Mouse (Mus musculus) right cerebral cortex, adult 2 months (tissue): ENCODE data around the gene Nelfb.
A peak's percentile ranks its signal among the peaks of the same experiment; 100 is the strongest.

Experiments
- DNase-seq, 2 experiments: peaks; one replicate each; pipeline ENCODE4 v3.0.0; 2021 to 2022; ENCODE audit warnings: low spot score in 2 of 2

Nelfb gene

DNA sequence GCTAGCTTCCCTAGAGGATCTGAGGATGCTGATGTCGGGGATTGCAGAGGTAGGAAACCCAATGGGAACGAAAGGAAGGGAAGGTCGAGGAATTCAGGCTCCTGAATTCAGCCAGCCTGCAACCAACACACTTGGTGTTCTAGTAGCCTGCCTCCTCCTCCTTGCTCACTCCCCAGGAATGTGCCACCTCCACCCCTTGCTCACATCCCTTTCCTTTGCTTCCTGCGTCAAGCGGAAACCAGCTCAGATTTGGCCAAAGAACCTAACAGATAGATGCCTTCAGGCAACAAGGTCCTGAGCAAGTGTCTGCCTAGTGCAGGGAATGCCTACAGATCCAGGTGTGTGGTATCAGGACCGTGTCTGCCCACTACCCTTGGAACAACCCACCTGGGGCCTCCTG, 34.7 kb downstream of the Nelfb start:
- DNase-seq: no peak

DNA sequence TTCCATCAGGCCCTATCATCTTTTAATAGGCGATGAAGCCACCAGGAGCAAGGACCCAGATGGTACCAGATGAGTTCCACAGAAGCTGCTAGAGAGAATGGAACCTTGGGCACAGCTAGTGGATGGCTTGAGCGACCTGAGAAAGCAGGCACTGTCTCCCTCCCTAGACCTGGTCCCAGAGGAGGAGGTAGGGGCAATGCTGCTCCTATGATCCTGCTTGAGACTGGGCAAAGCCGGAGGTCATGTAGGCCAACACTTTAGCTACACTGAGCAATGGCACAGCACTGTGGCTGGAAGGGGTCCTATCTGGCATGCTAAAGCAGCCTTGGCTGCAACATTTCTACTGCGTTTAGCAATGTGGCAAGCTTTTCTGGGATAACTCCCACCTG, 35.6 kb downstream of the Nelfb start:
- DNase-seq: no peak

DNA sequence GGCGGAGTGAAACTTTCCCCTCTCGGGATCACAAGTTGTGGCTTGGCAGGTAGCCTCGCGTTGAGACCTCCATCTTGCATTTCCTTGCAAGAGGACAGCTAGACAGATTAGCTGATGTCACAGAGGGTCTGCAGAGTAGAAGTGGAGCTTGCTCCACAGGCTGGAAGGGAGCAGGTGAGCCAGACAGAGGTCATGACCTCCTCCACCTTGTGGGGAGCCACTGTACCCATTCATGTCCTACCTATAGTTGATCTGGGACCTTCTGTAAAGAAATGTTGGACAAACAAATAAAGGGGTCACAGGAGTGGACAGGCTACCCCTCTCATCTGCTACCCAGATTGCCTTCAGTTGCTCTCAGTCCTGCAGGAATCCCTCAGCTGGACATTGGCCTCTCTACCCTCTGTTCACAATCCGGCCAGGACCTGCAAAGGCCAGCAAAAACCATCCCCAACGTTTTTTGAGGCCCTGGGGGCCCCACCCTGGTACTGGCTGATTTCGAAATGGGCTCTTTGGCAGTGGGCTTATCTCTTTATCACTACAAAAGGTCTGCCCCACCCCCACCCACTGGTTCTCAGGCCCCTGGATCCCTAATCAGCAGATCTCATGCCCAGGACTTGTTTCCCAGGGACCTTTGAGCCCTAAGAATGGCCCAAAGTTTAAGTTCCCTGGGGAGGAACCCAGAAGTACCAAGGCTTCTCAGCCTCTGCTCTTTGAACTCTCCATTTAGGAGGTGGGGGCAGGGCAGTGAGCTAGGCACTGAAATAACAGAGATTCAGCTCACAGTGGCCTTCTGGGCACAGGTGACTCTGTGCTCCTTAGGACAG, 36.2 kb downstream of the Nelfb start:
- no peak for DNase-seq

DNA sequence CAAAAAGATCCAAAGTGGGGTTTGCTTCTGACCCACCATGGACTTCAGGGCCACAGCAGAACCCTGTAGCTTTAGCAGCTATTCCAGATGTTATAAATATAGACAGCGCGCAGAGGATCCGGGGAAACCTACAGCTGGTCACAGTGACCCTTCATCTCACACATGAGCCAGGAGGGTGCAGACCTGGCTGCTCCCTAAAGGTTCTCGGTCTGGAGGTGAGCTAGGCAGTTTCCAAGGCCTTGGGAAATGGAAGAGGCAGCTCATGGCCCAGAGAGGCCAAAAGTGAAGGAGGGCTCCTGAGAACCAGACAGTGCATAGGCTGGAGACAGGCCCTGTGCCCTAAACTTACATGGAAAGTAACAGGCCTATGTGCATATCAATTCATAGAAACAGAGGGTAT, 37.5 kb downstream of the Nelfb start:
- no peak for DNase-seq

DNA sequence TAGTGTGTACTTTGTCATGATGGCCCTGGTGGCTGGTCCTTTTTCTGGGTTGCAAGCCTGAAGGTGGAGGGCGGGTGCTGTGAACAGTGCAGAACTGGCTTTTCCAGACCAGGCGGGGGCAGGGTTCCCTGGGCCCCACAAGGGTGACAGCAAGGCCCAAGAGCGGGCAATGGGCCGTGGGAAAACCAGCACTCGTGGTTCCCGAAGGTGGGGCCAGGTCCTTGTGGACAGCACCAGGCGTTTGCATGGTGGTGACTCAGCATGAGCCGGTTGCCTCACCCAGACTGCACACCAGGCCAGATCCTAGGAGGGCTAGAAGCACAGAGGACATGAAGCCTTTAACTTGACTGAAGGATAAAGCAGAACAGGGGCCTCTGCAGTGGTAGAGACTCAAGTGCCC, 38.7 kb downstream of the Nelfb start:
- no peak for DNase-seq

DNA sequence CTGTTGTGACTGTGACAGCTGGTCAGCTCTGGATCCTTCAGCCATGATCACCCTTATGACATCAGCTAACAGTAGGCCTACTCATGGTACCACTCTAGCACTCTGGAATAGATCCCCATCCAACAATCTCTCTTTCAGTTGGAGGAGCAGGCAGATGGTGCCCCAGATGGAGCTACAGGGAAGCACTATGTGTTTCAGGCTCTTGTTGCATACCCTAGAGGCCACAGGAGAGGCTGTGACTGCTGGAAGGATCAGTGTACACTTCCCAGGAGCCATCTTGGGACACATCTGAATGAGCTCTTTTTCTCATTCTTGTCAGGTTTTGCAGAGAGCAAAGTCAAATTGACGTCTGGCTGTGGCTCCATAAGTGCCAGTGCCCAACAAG, 39.5 kb downstream of the Nelfb start:
- no peak for DNase-seq

DNA sequence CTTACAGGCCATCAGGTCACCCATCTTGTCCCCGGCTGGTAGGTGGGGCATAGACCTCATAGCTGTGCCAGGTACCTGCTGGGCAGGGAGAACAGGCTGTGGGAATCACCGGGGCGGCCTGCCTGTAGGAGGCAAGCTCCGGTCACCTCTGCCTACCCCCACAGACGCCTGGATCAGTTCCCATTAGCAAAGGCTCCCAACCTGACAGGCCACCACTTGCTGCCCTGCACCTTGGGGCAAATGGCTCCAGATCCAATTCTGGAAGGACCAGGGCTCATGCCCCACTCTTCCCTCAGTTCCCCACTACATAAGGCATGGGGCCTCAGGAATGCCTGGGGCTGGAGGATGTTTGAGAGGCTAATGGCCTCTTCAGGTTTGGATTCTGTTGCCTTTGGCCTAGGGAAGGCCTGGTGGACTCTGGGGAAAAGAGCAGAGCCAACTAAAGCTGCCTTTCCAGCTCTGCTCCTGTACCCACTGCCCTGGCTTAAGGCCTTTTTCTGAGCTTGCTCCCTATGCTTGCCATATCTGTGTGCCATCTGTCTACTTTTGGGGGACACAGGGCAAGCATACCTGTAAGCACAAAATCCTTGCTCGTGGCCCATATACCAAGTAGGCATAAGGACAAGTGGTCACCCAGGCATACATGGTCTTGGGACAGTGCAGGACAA, 40.1 kb downstream of the Nelfb start:
- no peak for DNase-seq

DNA sequence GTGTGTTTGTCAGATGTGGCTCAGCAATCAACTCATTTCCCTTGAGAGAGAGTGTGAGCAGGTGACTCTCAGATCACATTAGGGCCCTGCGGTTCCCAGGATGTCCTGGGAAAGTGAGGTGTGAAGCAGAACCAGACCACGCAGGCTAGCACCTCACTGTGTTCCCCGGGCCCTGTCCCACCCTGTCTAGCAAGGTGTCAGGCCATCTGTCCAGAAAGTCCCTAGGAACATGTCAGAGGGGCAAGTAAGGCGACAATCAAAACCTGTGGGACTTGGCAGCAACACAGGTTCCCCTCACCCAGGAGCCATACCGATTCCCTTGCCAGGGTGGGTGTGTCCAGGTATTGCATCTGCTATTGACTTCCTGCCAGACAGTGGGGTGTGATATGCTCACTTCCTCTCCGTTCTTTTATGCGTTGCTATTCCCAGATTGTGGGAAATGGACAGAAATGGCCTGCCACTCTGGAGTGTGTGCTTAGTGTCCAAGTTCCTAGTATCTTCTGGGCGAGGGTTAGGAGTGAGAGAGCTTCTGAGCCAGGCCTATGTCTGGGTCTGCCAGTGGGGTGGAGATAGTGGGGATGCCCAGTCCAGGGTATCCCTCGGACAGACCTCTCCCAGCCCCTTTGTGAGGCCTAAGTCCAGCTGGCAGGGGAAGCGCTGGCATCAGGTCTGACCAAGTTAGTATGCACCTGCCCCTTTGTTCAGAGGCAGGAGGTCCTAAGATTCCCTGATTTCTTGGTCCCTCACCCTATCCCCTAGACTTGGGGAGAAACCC, 40.8 kb downstream of the Nelfb start:
- DNase-seq: no peak

DNA sequence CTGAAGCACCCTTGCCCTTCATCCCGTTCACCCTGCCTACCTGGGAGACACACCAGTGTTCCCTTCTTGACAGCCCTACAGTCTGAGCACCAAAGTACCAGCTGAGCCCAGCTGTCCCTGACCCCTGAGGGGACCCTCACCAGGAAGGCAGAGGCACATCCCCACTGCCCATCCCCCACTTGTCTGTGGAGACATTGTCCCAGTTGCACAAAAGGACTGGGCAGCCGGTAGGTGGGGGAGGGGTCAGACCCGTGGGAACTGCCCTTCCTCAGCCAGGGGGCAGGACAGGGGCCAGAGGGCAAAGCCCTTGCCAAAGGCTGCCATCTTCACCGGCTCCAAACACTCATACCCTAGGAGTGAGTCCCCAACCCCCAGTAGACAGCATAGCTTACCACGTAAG, 41.5 kb downstream of the Nelfb start:
- no peak for DNase-seq

DNA sequence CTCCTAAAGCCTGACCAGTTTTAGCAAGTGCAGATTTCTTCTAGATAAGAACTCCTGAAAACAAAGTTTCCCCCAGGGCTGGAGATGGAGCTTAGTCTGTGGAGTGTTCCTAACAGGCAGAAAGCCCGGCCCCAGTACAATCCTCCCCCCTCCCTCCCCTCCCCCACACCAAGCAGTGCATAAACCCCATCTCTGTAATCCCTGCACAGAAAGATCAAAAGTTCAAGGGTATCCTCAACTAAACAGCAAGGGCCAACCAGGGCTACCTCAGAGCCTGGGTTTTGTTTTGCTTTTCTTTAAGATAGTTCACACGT, 42.7 kb downstream of the Nelfb start:
- no peak for DNase-seq

DNA sequence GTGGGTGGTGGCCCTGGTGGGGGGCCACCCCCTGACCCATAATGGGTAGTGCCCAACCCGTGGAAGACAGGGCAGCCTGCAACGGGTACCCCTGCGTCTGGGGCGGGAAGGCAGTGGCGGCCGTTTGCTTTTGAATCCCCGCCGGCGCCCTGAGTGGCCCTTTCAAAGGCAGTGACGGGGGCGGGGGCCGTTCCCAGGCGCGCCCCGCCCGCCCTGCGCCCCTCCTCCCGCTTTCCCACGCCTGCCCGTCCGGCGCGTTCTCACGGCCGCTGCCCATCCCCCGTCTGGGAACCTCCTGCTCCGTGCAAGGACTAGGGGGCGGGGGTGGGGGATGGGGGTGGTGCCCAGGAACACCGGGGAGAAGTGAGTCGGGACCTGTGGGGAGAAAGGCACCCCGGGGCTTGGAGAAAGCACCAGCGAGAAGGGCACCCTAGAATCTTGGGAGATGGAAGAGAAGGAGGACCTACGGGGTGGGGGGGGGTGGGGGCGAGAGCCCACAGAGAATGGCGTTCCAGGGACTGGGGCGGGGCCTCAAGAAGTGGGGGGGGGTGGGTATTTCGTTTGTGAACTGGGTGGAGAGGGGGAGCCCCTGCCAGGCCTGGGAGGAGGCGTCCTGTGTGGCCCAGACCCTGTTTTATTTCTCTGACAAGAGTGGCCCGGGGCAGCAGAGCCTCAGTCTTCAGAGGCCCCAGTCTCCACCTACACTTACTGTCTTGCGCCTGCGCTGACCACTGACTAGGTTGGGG, 43.2 kb downstream of the Nelfb start:
- DNase-seq: no peak

DNA sequence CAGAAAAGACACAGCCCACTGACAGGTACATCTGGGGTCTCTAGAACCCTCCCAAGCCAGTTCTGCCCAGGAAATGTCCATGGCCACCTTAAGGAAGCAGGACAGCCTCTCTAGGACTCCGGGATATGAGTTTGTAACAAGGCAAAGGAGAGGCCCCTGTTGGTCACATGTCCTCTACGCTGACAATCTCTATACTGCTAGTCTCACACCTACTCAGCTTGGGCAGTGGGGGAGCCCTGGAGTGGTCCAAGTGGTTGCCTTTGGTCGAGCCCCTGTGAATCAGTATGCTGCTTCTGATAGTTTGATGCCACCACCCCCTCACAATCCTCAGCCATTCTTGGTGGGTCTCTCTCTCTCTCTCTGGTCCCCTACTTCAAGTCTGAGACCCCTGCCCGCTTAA, 43.8 kb downstream of the Nelfb start:
- no peak for DNase-seq

DNA sequence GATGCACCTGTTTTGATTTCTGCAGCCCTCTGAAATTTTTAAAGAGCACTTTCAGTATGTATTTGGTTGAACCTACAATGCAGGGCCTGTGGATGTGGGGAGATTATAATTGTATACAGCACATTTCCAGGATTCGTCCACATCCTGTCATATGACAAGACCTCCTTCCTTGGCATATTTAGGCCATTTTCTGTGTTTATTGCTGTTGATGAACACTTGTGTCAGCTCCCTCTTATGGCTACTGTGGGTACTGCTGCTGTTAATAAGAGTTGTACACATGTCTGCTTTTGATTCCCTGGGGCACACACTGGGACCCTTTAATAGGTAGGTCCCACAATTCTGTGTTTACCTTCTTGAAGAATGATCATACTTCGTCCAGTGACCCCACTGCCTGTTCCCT, 53.6 kb downstream of the Nelfb start:
- DNase-seq: peak in 1 of 2 experiments; percentile 55

DNA sequence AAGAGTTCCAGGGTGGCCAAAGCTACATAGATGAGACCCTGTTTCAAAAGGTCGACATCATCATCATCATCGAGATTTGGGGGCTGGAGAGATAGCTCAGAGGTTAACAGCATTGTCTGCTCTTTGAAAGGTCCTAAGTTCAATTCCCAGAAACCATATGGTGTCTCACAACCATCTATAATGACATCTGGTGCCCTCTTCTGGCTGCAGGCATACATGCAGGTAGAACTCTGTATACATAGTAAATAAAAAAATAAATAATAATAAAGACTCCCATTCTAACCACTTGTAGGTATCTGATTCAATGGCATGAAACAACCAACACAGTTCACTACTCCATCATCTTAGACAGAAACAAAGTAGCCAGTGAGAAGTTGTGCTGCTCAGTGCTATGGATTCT, 54.3 kb downstream of the Nelfb start:
- no peak for DNase-seq

DNA sequence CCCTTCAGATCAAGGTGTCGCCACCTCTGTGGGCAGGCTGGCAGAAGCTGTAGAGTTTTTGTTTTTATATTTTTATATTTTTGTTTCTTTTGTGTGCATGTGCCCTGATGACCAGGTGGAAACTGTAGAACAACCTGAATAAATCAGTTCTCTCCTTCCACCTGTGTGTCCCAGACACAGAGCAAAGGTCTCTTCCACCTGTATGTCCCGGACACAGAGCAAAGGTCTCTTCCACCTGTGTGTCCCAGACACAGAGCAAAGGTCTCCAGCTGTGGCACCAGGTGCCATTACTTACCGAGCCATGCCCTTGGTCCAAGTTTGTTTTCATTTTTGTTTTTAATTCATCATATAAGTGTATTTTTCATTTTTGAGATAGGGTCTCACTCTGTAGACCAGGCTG, 55.1 kb downstream of the Nelfb start:
- DNase-seq: no peak

DNA sequence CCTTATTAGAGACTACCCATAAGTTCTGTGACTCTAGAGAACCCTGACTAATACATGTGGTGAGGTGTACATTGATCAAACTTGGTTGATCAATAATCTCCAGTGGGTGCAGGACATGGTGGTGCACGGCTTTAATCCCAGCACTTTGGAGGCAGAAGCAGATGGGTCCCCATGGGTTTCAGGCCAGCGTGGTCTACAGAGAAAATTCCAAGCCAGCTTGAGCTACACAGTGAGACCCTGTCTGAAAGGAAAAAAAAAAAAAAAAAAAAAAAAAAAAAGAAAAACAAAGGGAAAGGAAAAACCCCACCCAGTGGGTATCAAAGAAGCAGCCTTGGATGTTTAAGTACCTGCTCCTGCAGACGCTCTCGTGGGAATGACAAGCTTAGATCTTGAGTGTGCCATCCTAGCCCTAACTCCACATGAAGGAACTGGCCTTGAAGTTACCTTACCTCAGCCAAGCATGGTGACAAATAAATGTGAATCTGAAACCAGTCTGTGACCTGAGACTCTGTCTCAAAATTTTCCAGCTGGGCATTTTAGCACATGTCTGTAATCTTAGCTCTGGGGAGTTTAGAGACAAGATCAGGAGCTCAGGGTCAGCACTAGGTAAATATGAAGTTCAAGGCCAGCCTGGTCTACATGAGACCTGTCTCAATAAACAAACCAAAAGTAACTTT, 59.9 kb downstream of the Nelfb start:
- no peak for DNase-seq
